Mouse (Mus musculus) adrenal gland, adult (tissue): ENCODE measurements around the gene Ttll11.

Experiments used
- DNase-seq, 2 experiments: peaks; one replicate each; pipeline ENCODE4 v3.0.0; 2022 to 2023; ENCODE audit warnings: low spot score in 1 of 2; ENCODE audit not compliant: inconsistent age in 2 of 2

Gene Ttll11

DNA sequence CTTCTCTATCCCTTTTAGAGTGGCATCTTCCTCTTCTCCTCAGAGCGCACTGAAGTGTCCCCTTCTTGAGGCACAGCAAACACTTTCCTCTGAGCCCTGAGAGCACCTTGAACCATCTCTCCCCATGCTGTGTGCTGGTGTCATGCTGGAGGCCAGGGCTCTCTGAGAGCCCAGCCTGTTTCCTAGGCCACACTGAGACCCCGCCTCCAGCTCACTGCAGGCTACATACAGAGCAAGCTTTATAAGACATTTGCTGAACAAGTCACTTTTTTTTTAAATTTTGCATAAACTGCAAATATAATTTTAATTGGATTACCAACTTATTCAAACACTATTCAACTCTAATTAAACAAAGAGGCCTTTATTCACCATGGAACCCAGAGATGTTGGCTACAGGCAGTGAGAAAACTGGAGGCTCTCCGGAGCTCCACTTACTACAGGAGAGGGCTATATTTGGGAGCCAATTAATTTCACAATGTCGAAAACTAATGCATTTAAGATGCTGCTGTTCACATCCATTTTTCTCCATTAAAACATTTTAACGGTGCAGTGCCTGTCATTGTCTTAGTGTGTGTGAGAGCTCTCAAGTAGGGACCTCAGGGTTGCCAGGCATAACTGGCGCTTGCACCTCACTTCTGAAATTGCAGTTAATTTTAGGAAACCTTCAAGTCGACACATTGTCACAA lies 119.9 kb downstream of the Ttll11 start:
- DNase-seq, result no peak

DNA sequence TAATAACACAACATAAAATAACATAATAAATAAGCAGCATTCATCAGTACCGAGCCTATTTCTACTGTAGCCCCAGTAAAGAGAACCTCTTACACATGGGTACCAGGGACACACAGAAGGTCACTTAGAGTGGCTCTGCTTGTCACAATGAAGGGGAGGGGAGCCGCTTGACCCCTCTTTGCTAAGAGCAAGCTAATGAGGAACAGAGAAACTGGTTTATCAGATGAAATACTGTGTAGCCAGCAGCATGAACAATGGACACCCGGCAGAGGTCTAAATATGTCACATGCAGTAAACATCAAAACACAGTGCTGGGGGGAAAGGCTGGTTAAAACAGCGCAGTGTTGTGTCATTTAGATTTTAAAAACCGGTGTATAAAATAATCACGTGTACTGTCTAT lies 121.4 kb downstream of the Ttll11 start:
- no peak for DNase-seq

DNA sequence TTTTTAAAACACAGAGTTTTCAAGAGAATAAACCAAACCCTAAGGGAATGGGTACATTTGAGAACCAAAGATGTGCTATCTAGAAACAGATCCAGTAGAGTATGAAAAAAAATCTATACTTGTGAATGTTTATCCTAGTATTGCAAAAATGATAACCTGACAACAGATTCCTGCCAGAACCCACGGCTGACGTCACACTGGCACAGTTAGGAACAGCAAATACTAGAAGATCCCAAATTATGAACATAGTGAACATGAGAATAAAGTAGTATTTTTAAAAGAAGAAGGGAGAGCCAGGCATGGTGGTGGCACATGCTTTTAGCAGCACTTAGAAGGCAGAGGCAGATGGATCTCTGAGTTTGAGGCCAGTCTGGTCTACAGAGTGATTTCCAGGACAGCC lies 122.8 kb downstream of the Ttll11 start:
- no peak for DNase-seq

DNA sequence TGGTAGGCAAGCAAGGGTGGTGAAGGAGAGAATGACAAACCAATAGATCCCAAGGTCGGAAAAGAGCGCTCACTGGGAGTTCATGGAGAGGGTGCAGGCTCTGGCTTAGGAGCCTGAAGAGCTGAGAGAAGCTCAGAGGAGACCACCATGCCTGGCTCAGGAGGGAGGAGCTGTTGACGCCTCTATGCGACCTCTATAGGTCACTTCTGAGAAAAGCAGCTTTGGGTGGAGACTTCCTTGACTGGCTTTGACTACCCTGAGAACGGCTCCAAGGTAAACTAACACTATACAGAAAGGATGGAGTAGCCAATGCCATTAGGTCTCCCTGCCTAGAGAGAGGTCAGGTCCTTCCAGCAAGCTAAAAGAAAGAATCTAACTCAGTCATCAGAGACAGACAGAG lies 124.8 kb downstream of the Ttll11 start:
- DNase-seq, result no peak

DNA sequence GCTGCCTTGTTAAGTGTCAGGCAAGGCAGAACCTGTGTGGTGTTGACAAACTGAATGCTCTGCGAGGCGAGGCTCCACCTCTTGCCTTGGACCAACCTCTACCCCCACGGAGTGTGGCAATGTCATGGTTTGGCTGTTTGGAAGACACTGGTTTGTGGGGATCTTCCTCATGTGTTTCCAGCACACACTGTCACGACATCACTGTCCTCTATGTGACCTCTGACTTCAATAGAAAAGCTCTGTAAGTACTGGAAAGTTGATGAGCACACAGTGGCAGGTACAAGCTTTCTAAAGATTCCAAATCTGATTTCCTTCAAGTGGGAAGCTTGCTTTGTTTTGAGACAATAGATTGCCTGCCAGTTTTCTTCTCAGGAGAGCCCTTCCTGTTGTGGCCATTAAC lies 126.7 kb downstream of the Ttll11 start:
- no peak for DNase-seq

DNA sequence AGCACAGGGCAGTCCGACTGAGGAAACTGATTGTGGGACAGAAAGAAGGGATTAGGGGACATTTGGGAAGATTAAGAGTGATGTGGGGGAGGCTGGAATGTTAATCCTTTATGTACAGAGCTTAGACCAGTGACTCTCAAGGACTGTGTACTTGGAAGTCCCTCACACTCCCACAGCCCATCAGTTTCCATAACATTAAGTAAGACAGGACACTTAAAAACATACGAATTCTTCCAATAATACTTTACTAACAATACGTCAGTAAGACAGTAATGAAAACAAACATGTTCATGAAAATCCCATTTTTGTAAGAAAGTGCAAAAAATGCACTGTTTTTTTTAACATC lies 127.6 kb downstream of the Ttll11 start:
- no peak for DNase-seq

DNA sequence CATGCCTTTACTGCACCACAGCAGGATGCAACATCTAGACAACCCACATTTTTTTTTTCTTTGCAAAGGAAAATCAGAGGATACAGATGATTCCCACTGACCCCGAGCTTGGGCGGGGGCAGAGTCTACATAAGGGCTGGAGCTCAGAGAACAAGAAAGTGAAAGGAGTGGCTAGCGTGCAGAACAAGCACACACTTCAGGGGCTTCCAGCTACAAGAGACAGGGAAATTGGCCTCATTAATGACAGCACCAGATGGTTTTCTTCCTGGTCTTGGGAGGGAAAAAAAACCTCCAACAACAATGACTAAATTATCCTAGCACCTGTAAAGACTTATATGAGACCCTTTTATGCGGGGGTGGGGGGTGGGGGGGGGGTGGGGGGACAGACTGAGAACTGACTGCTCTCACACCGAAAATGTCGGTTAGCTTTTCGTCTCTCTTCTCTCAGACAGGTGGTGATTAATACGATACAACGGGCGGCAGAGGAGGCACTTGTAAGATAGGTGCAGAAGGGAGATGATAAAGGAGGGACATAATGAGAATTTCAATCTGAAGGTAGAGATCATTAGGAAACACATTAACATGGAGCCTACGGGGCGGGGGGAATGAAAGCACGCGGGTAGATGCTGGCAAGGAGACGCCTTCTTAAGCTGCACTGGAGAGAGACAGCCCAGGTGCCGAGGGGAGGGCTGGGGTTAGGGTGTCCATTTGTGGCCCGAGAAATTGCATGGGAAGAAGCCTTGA lies 128.1 kb downstream of the Ttll11 start:
- DNase-seq, result no peak

DNA sequence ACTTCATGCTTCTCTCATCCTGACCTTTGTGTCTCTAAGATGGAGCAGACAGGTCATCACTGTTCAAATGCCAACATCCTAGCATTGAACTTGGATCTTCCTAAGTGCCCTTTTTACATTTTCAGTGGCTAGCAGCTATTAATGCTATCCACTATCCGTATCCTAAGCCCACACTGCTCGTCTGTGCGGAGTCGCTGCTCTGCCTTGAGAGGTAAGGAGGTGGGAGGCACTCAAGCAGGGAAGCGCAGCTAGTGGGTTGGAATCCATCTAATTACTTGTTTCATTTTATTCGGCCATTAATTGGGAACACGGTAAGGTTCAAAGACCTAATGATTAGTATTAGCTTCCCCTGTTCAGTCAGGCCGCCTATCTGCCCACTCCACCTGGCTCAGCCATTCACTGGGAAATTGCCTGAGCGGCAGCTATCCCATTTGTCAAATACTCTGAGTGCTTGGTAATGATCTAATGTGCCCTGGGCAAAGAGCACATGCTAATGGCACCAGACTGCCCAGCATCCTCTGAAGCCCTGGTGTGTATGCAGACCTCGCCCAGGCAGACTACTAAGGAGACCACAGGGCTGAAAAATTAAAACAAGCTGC lies 130.0 kb downstream of the Ttll11 start:
- DNase-seq, result no peak

DNA sequence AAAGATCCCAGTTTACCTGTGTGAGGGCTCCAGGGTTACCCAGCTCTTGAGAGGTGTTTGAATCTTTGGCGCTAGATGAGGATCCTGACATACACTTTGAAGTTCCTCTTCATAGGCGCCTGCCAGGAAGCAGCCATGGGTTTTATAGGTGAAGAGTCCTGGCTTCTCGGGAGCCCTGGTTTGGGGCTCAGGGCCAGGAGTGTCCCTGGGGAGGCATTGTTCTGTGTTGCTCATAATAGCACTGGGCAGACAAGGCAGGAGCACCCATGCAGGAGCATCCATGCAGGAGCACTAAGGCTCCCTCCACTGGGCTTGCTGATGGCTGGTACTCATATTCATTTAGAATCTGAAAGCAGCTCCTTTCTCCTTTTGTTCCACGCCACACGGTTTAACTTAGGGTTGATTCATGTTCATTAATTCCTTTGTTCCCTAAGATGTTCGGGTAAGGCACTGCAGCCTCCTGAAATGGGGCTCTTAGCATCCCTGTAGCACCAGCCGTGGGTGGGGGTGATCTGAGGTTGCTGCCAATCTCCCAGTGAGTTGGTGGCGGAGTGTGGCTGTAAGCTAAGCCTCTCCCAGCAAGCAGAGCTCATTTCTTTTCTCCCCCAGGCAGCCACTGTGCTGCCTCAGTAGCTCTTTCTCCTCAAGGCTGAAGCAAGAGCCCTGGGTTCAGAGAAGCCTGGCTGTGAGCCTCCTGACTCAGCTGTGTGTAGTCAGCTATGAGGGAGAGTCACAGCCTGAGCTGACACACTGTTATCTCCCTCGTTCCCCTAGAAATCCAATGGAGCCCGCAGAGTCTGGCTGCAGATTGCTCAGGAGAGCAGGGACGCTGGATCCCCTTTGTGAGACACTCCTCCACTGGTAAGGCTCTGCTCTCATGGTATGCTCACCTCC lies 133.9 kb downstream of the Ttll11 start:
- peak; percentile 30 to 55 for DNase-seq

DNA sequence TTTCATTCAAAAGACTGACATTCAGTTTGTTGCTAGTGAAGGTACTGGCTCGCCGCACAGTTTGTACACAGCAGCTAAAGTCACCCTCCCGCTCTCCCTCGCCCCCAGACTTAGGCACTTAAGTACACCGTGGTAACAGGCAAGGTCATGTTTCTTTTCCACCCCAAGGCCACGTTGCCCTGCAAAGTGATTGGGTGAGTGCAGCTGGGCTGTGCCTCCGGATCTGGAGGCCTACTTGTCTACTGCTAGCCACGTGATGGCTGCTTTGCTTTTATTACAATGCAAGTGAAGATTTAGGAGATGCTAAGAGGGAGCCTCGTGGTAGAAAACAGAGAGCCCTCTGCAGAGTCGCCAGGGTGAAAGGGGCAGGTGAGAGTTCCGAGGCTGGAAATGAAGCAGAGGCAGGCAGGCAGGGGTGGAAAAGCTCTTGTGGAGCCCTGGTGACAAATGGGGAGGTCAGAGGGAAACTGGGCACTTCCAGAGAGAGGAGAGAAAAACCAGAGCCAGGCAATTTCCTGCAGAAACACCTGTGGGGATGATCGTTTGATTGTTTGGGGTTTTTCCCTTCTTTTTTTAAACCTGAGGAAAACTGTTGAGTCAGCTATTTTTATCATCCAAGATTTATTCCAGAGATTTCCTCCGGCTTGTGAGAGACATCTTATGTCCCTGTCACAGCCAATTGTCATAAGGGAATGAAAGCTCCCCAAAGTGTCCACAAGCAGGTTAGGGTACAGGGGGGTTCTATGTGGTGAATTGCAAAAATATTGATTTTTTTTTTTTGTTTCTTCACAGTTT lies 135.6 kb downstream of the Ttll11 start:
- DNase-seq, result peak; percentile 77 to 80

DNA sequence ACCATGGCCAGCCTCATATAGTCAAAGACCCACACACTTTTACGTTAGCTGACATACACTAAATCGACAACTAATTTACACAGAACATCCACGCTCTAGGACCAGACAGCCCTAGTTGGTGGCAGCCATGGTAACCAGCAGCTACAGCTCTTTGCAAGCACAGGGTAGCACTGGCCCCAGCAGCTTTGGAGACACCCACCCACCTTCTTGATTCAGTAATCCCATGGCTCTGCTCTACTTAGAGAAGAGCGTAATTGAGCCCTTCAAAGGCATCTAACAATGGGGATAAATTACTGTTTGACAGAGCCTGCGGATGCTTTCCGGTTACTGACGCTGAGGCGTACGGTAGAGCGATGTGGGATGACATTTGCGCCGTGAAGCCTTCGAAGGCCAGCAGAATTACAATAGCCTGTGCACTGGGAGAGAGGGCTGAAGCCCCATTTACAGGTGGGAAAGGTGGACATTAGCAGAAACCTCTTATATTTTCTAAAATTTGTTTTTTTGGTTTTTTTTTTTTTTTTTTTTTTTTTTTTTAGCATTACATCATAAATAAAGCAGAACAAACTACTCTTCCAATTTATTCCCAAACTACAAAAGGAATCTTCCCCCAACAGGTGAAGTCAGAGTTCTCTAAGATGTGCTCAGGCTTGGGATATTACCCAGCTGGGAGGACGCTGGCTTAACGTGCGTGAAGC lies 136.8 kb downstream of the Ttll11 start:
- DNase-seq, result no peak

DNA sequence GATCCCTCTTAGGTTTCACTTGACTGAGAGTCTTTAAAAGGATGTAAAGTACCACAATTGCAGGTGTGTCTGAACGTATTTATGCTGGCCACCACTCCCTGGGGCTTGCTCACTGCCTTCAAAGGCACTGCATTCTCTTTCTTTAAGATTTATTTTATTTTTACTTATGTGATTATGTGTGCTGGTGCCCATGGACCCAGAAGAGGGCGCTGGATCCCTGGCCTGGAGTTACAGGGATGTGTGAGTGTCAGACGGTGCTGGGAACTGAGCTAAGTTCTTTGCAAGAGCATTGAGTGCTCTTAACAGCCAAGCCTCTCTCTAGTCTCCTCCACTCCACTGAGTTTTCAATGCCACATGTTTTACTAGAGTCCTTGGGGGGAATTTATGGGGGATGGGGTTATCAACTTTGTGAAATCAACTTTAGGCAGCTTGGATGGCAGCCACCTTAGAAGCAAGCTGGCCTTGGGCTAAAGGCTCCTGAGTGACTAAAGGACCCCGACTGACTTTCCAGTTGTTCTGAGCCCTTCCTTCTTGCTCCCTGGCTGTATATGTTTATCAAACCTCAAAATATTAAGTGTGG lies 137.8 kb downstream of the Ttll11 start:
- DNase-seq, result peak; percentile 51 to 80

DNA sequence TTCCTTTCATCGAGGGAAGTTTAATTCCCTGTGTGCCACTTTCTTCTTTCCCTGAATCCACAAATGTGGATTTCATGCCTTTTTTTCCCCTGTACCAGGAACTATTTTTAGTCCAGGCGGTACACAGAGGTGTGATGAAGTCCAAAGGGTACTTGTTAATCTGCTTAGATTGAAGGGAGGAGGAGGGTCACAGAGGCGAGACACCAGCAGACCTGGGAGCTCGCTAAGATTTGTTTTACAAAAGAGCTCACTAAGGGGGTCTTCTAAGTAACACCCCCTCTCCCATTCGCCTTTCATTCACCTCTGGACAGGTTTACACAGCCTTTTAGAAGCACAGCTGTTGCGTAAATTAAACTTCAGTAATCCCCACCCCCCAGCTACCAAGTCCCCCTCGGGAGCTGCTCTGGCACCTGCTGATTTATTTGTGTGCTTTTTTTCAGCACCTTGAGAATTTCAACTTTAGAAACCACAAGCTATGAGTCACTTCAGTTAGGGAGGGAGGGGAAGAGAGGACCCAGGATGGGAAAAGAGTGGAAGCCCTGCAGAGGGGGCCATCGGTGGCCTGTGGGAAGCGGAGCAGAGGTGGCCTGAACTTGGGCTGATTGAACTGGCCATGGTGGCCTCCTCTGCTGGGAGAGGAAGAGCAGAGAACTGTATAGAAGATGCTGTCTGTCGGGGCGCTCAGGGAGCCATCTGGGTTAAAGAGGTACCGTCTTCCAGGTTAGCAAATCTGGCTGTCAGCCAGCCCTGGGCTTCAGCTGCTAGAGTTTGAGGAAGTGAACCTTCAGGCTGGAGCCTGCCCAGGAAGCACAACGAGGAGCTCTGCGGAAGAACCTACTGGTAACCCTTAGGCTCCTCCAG lies 138.5 kb downstream of the Ttll11 start:
- DNase-seq, result peak; percentile 36 to 68

DNA sequence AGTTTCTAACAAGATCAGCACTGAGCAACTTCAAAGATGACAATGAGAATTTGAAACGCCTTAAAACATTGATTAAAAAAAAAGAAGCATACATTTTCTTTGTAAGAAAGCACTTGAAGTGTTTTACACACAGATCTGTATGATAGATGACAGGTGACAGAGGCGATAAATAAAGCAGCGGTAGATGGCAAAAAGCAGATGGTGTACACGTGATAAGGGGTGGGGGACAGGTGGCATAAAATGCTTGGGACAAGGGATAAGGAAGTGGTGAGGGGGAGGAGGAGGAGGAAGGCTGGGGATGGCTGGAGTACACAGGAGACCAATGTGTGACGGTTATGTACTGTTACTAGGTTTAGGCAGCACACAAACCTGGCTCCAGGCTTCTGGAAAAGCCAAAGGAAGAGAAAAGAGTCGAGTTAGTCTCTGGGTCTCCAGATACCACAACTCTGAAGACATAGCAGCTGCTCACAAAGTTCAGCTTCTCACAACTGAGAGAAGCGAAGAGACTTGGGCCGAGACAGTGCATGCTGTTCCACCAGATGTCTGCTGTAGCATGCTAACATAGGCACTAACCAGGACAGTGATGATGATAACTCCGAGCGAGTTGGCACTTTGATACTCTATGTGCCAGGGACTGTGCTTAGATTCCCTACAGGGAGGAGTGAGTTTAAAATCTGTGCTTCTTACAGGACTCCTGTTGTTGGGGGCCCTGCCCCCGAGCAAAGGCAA lies 140.8 kb downstream of the Ttll11 start:
- DNase-seq, result no peak

DNA sequence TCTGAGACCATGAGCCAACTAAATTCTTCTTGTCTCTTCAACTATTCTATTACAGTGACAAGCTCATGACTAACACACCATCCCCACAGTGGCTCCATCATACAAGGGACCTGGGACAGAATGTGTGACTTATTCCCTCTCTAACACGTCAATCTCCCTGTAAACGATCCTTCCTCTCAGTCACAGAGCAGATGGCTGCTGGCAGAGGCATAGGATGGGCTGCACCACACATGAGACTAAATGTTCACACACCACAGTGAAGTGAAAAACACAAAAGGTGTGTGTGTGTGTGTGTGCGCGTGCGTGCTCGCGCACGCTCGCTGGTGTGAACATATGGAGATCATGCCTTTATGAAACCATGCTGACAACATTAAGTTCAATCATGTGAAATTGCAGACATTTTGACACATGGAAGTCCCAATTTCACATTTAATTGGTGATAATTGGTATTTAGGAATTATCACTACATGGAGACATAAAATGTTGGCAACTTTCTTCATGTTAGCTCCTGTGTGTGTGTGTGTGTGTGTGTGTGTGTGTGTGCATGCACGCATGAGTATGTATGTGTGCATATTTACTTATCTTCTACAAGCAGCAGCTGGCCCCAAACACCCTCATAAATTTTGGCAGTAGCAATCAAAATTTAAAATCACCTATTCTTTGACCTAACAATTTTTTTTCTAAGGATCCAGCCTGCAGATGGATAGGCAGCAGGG lies 145.4 kb downstream of the Ttll11 start:
- no peak for DNase-seq

DNA sequence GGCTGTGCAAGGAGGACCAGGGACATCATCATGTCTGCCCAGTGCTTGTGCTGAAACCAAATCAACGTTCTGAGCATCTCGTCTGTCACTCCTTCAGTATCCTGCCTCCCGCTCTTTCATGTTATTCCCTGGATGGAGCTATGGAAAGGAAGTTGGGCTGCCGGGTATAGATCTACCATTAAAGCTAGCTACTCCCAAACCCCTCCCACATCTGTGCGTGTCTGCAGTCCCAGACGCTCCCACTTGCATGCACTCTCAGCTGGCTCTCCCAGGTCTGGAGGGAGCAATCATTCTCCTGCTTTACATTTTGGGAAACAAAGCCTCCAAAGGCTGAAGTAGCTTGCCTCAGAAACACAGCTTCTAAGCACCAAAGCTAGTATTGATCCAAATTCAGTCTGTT lies 146.2 kb downstream of the Ttll11 start:
- DNase-seq, result no peak

DNA sequence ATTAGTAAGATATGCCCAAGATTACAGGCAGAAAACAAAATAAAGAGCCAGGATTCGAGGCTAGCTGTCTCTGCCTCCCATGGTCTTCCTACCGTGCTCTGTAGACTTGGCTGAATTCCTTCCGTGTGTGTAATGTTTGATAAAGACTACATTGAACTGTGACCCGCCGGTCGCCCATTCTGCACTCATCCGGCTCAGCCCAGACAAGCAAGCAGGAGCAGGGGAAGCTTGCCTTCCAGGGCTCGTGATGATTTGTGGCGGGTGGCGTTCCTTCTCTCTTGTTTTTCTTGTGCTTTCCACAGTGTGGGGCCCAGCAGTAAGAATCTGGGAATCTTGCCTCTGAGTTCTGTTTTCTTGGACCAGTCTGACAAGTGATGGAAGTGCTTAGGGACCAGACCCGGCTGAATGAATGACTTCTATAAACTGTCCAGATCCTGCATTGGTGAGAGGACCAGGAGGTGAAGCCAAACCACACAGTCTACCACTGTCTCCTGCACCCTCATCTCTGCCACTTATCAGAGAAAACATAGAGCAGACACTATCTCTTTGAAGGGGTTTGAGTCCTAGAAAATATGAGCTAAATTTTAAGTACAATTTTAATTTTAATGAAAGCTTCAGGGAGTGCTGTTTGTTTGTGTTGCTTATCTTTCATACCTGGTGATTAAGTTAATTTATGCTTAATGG lies 146.8 kb downstream of the Ttll11 start:
- DNase-seq, result peak; percentile 41 to 55
